Mouse (Mus musculus): Measurements from ENCODE around the gene Cd36. TPM values are rescaled to one million over a fixed set of nuclear protein-coding genes. Genes with fewer than 3 reads are reported as not detected.
"Not testable (repeated sequence)": the region's sequence is repeated elsewhere in the genome, so short reads cannot be mapped to it uniquely, and the experiment has no call there.

Cd36 gene
- polyA plus RNA-seq, 1 experiment, result 7.7 TPM

GRCm38 (mm10) chr5:17923648-17924047 lies 35.0 kb upstream of the Cd36 start:
- Histone ChIP-seq H3K4me2 (ENCODE audit: low read depth) (no peak overlapping the region), H3K79me2 (ENCODE audit: control insufficient read depth, insufficient read depth) (no peaks in the 10 kb centered on the region)

GRCm38 (mm10) chr5:17918966-17919365 lies 30.4 kb upstream of the Cd36 start:
- Histone ChIP-seq H3K27me3 (ENCODE audit: control insufficient read depth, insufficient read depth, insufficient read length) (no peaks in the 10 kb centered on the region), H3K4me3 (no peak overlapping the region), H3ac (ENCODE audit: control insufficient read depth, insufficient read length) (no peak overlapping the region), H3K4me2 (ENCODE audit: low read depth) (no peak overlapping the region), H3K36me3 (ENCODE audit: control insufficient read depth, insufficient read depth) (no peaks in the 10 kb centered on the region), H3K79me2 (ENCODE audit: control insufficient read depth, insufficient read depth) (no peaks in the 10 kb centered on the region)
- TF ChIP-seq TCF3 (IDR thresholded peaks at IDR 0.05; ENCODE audit: insufficient read length, low read depth), result no peak
- TF ChIP-seq E2F4 (IDR thresholded peaks at IDR 0.05; ENCODE audit: insufficient read depth), result no peak
- TF ChIP-seq MYOD1 (IDR thresholded peaks at IDR 0.05; ENCODE audit: control insufficient read depth in 1 of 3, insufficient read length in 2 of 3, low read depth in 2 of 3), result no peak
- TF ChIP-seq MYOG (IDR thresholded peaks at IDR 0.05; ENCODE audit: control insufficient read depth in 1 of 3, insufficient read depth in 1 of 3, insufficient read length in 2 of 3, low read depth in 2 of 3), result no peak
- no peak for TF ChIP-seq REST (IDR thresholded peaks at IDR 0.05; ENCODE audit: insufficient read depth, insufficient read length)
- no peak for TF ChIP-seq SRF (IDR thresholded peaks at IDR 0.05; ENCODE audit: control insufficient read depth, insufficient read length, low read depth)
- no peak for TF ChIP-seq MAX (IDR thresholded peaks at IDR 0.05; ENCODE audit: low read depth)
- no peak for TF ChIP-seq POLR2A (IDR thresholded peaks at IDR 0.05; ENCODE audit: insufficient read length, low read depth)
- TF ChIP-seq POLR2AphosphoS2 (IDR thresholded peaks at IDR 0.05; ENCODE audit: insufficient read length, low read depth), result no peak

More at GRCm38 (mm10) chr5:17923648-17924047, 35.0 kb upstream of the Cd36 start:
- Histone ChIP-seq H3ac (ENCODE audit: control insufficient read depth, insufficient read length) (no peak overlapping the region), H3K27me3 (ENCODE audit: control insufficient read depth, insufficient read depth, insufficient read length) (no peaks in the 10 kb centered on the region), H3K36me3 (ENCODE audit: control insufficient read depth, insufficient read depth) (no peaks in the 10 kb centered on the region), H3K4me3 (no peak overlapping the region)
- TF ChIP-seq POLR2A (IDR thresholded peaks at IDR 0.05; ENCODE audit: insufficient read length, low read depth) (no peak), MYOD1 (IDR thresholded peaks at IDR 0.05; ENCODE audit: control insufficient read depth in 1 of 3, insufficient read length in 2 of 3, low read depth in 2 of 3) (no peak), CEBPB (IDR thresholded peaks at IDR 0.05; ENCODE audit: insufficient read depth, poor library complexity, severe bottlenecking) (no peak), SRF (IDR thresholded peaks at IDR 0.05; ENCODE audit: control insufficient read depth, insufficient read length, low read depth) (no peak), TCF3 (IDR thresholded peaks at IDR 0.05; ENCODE audit: insufficient read length, low read depth) (no peak)

GRCm38 (mm10) chr5:17904766-17905165 lies 16.2 kb upstream of the Cd36 start:
- no peaks in the 10 kb centered on the region for H3K79me2 ChIP-seq (ENCODE audit: control insufficient read depth, insufficient read depth)
- TF ChIP-seq TCF12 (IDR thresholded peaks at IDR 0.05; ENCODE audit: insufficient read depth, poor library complexity, severe bottlenecking) (no peak), MAX (IDR thresholded peaks at IDR 0.05; ENCODE audit: low read depth) (no peak), POLR2A (IDR thresholded peaks at IDR 0.05; ENCODE audit: insufficient read length, low read depth) (no peak), MYOD1 (IDR thresholded peaks at IDR 0.05; ENCODE audit: control insufficient read depth in 1 of 3, insufficient read length in 2 of 3, low read depth in 2 of 3) (no peak), REST (IDR thresholded peaks at IDR 0.05; ENCODE audit: insufficient read depth, insufficient read length) (no peak), MYOG (IDR thresholded peaks at IDR 0.05; ENCODE audit: control insufficient read depth in 1 of 3, insufficient read depth in 1 of 3, insufficient read length in 2 of 3, low read depth in 2 of 3) (no peak)
- no peak overlapping the region for H3ac ChIP-seq (ENCODE audit: control insufficient read depth, insufficient read length)
- H3K4me3 ChIP-seq, result no peak overlapping the region
- H3K4me2 ChIP-seq (ENCODE audit: low read depth), result no peak overlapping the region
- H3K27me3 ChIP-seq (ENCODE audit: control insufficient read depth, insufficient read depth, insufficient read length), result no peaks in the 10 kb centered on the region
- H3K36me3 ChIP-seq (ENCODE audit: control insufficient read depth, insufficient read depth), result no peaks in the 10 kb centered on the region

- Histone ChIP-seq H3ac (ENCODE audit: control insufficient read depth, insufficient read length) (no peak overlapping the region), H3K79me2 (ENCODE audit: control insufficient read depth, insufficient read depth) (no peaks in the 10 kb centered on the region), H3K4me3 (no peak overlapping the region), H3K27me3 (ENCODE audit: control insufficient read depth, insufficient read depth, insufficient read length) (no peaks in the 10 kb centered on the region), H3K4me2 (ENCODE audit: low read depth) (no peak overlapping the region), H3K36me3 (ENCODE audit: control insufficient read depth, insufficient read depth) (no peaks in the 10 kb centered on the region)
- TF ChIP-seq MAX (IDR thresholded peaks at IDR 0.05; ENCODE audit: low read depth) (no peak), CEBPB (IDR thresholded peaks at IDR 0.05; ENCODE audit: insufficient read depth, poor library complexity, severe bottlenecking) (no peak), TCF3 (IDR thresholded peaks at IDR 0.05; ENCODE audit: insufficient read length, low read depth) (no peak), E2F4 (IDR thresholded peaks at IDR 0.05; ENCODE audit: insufficient read depth) (no peak), TCF12 (IDR thresholded peaks at IDR 0.05; ENCODE audit: insufficient read depth, poor library complexity, severe bottlenecking) (no peak), USF1 (IDR thresholded peaks at IDR 0.05; ENCODE audit: low read depth) (no peak), MYOD1 (IDR thresholded peaks at IDR 0.05; ENCODE audit: control insufficient read depth in 1 of 3, insufficient read length in 2 of 3, low read depth in 2 of 3) (no peak), POLR2A (IDR thresholded peaks at IDR 0.05; ENCODE audit: insufficient read length, low read depth) (no peak), MYOG (IDR thresholded peaks at IDR 0.05; ENCODE audit: control insufficient read depth in 1 of 3, insufficient read depth in 1 of 3, insufficient read length in 2 of 3, low read depth in 2 of 3) (no peak)
Observed at GRCm38 (mm10) chr5:17898948-17899347, 10.3 kb upstream of the Cd36 start.

GRCm38 (mm10) chr5:17897641-17898040 lies 9.0 kb upstream of the Cd36 start:
- H3K4me3 ChIP-seq; H3K27me3 ChIP-seq (ENCODE audit: control insufficient read depth, insufficient read depth, insufficient read length); H3K4me2 ChIP-seq (ENCODE audit: low read depth); H3K79me2 ChIP-seq (ENCODE audit: control insufficient read depth, insufficient read depth); H3K36me3 ChIP-seq (ENCODE audit: control insufficient read depth, insufficient read depth); H3ac ChIP-seq (ENCODE audit: control insufficient read depth, insufficient read length): not testable (repeated sequence)

All from myocyte (in vitro differentiated cells).